Mouse (Mus musculus): ENCODE data around the gene Ppp2r2d. TPM values are rescaled to one million over a fixed set of nuclear protein-coding genes. Genes with fewer than 3 reads are reported as not detected.

Gene Ppp2r2d
- polyA plus RNA-seq, 1 experiment: 27.2 TPM

DNA sequence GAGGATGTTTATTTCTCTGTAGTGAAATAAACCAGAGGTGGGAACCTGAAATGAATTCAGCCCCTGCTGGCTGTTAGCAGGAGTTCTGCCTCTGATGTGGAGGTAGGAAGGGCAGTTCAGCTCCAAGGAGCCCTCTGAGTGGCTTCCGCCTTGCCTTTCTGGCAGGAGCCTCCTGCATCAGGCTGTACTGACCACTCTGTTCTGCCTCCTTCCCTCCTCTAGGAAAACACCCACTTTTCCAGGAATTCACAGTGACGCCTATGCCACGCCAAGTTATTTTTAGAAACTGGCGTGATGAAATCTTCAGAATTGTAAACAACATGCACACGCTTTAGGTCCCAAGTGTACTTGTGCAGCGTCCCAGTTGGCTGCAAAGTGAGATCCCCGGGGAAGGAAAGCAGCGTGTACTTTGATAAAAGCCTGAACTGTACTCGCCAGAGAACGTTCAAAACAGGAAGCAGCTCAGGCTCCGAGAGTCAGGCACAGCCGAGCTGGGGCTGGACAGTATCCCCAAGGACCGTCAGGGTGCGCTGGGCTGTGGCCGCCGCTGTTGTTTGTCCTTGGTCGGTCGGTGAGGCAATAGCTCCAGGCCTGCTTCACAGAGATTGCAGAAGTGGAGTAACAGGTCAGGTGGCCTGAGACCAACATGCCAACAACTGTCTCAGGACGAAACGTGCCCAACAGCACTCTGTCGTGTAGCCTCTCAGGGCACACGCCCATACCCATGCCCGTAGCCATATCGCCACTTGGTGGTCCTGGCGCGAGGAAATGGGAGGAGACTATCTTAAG lies 73.5 kb downstream of the Ppp2r2d start:
- TF ChIP-seq CTCF (IDR thresholded peaks at IDR 0.05; ENCODE audit: low read depth, low read length): 0 out of 2 replicates have a peak, but pooled peaks have one; percentile 21
- TF ChIP-seq POLR2A (IDR thresholded peaks at IDR 0.05; ENCODE audit: borderline replicate concordance, low read depth, low read length): peak; percentile 26; the same call in 1 of the 2 replicates
- peak overlapping the region; percentile 56 for H3K4me3 ChIP-seq (ENCODE audit: insufficient read depth, low read length)
- peak overlapping the region; percentile 66 for H3K27ac ChIP-seq (ENCODE audit: insufficient read depth, low read depth, low read length)
- H3K4me1 ChIP-seq (ENCODE audit: control insufficient read depth, insufficient read depth, low read length): peaks cover 9% of the 10 kb centered on the region

DNA sequence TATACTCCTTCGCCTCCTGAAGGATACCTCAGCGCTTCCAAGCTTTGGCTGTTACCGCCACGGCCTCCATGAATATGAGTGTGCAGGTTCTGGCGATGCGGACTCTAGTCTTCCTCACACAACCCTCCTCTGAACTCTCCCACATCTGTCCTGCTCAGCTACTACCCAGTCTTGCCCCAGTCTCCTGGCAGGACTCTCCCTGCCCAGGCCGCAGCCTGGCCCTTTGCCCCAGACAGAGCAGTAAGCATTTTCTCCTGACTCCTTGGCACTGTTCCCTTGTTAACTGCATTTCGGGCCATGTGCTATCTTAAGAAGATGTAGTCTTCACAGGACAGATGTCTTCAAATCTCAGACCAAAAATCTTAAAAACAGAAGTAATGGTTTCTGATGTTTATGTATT lies 75.7 kb downstream of the Ppp2r2d start:
- peaks cover 9% of the 10 kb centered on the region for H3K4me1 ChIP-seq (ENCODE audit: control insufficient read depth, insufficient read depth, low read length)
- no peak for TF ChIP-seq POLR2A (IDR thresholded peaks at IDR 0.05; ENCODE audit: borderline replicate concordance, low read depth, low read length)
- no peak for TF ChIP-seq CTCF (IDR thresholded peaks at IDR 0.05; ENCODE audit: low read depth, low read length)
- no peak overlapping the region for H3K27ac ChIP-seq (ENCODE audit: insufficient read depth, low read depth, low read length)
- no peak overlapping the region for H3K4me3 ChIP-seq (ENCODE audit: insufficient read depth, low read length)

DNA sequence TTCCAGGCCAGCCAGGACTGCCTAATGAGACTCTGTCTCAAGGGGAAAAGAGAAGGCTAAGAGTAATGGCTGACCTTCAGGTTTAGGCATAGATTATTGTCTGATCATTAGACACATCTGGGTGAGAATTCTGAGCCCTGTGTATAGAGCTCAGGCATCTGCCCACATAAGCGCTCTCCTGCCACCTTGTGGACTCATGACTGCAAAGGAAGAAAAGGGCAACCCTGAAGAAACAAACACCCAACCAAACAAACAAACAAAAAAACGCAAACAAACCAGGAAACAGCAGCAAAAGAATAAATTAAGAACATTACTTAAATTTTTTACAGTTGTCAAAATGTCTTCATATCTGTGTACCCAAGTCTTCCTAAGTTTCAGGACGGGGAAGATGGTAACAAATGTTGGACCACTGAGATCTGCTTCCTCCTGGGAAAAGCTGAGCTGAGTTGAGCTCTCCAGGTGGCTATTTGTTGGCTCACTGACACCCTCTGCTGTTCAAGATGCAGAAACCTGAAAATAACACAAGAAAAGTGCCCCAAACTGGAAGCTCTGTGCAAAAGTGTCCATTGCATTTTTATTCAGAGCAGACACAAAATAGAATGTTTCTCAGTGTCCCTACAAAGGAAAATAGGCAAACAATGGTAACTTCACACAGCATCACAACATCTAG lies 78.0 kb downstream of the Ppp2r2d start:
- Histone ChIP-seq H3K27ac (ENCODE audit: insufficient read depth, low read depth, low read length) (no peak overlapping the region), H3K4me1 (ENCODE audit: control insufficient read depth, insufficient read depth, low read length) (peaks cover 9% of the 10 kb centered on the region), H3K4me3 (ENCODE audit: insufficient read depth, low read length) (no peak overlapping the region)
- TF ChIP-seq CTCF (IDR thresholded peaks at IDR 0.05; ENCODE audit: low read depth, low read length) (0 out of 2 replicates have a peak, but pooled peaks have one; percentile 18), POLR2A (IDR thresholded peaks at IDR 0.05; ENCODE audit: borderline replicate concordance, low read depth, low read length) (no peak)

DNA sequence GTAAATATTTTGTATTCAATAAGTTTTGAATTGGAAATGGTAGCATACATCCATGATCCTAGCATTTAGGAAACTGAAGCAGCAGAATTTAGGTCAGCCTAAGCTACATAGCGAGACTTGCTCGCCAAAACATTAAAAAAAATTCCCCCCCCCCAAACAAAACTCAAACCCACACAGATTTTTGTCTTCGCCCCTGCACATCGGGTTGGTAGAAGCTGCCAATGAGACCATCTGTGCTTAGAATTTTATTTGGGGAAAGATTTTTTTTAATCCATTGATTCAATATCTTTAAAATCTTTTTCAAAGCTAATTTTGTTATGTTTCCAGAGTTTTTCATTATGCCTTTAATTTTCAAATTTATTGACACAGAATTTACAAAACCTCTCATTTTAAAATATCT lies 82.6 kb downstream of the Ppp2r2d start:
- TF ChIP-seq POLR2A (IDR thresholded peaks at IDR 0.05; ENCODE audit: borderline replicate concordance, low read depth, low read length) (no peak), CTCF (IDR thresholded peaks at IDR 0.05; ENCODE audit: low read depth, low read length) (no peak)

More for the DNA sequence above, 82.6 kb downstream of the Ppp2r2d start:
- H3K4me1 ChIP-seq (ENCODE audit: control insufficient read depth, insufficient read depth, low read length): no peaks in the 10 kb centered on the region
- no peak overlapping the region for H3K27ac ChIP-seq (ENCODE audit: insufficient read depth, low read depth, low read length)
- H3K4me3 ChIP-seq (ENCODE audit: insufficient read depth, low read length): no peak overlapping the region

Other genes with a start within 250 kb of the Ppp2r2d start
- gene Mapk1ip1, start 194 bp downstream of the Ppp2r2d start, polyA plus RNA-seq (2012; ENCODE audit: insufficient read depth, insufficient read length, missing spikeins): 29.4 and 30.7 TPM in 2 replicates
- gene Bnip3, start 63.4 kb downstream of the Ppp2r2d start, polyA plus RNA-seq (2012; ENCODE audit: insufficient read depth, insufficient read length, missing spikeins): 42.6 and 49.9 TPM in 2 replicates
- gene Jakmip3, start 94.7 kb downstream of the Ppp2r2d start, polyA plus RNA-seq (2012; ENCODE audit: insufficient read depth, insufficient read length, missing spikeins): not detected in 2 replicates
- gene Dpysl4, start 239.9 kb downstream of the Ppp2r2d start, polyA plus RNA-seq (2012; ENCODE audit: insufficient read depth, insufficient read length, missing spikeins): not detected in 2 replicates